Mouse (Mus musculus) limb, embryonic 14.5 days (tissue): ENCODE data around the gene Clptm1. TPM values are rescaled to one million over a fixed set of nuclear protein-coding genes. Genes with fewer than 3 reads are reported as not detected.
A peak's percentile ranks its signal among the peaks of the same experiment; 100 is the strongest.

ENCODE experiments used
- ATAC-seq: fragments of 200-750 bp; cut with Nextera tagmentation; 2 replicates; pipeline ENCODE4 v1.8.0; 2017; ENCODE audit warnings: low read depth, moderate number of reproducible peaks, moderate TSS enrichment; ENCODE audit not compliant: low FRiP score
- DNase-seq: peaks from one replicate; pipeline ENCODE4 v3.0.0-alpha.2; 2015; ENCODE audit warnings: low spot score
- H3K27ac ChIP-seq: fragments of 300-500 bp; sonication (generic); replicated peaks from 2 replicates; pipeline ENCODE4 v1.5.1; 2014; ENCODE audit warnings: low read depth, mild to moderate bottlenecking, low read length, moderate library complexity, mixed read lengths
- H3K27me3 ChIP-seq: fragments of 300-500 bp; sonication (generic); 2 replicates; pipeline ENCODE4 v1.6.1; 2014; ENCODE audit warnings: low read length, mixed read lengths; ENCODE audit not compliant: control insufficient read depth, insufficient read depth
- H3K36me3 ChIP-seq: fragments of 300-500 bp; sonication (generic); 2 replicates; pipeline ENCODE4 v1.6.1; 2014; ENCODE audit warnings: mild to moderate bottlenecking, low read length, moderate library complexity, mixed read lengths; ENCODE audit not compliant: control insufficient read depth, insufficient read depth
- H3K4me1 ChIP-seq: fragments of 300-500 bp; sonication (generic); 2 replicates; pipeline ENCODE4 v1.6.1; 2014; ENCODE audit warnings: antibody characterized with exemption, low read length, mixed read lengths; ENCODE audit not compliant: control insufficient read depth, insufficient read depth
- H3K4me2 ChIP-seq: fragments of 300-500 bp; sonication (generic); replicated peaks from 2 replicates; pipeline ENCODE4 v1.6.1; 2014; ENCODE audit warnings: low read depth, mild to moderate bottlenecking, low read length, moderate library complexity; ENCODE audit not compliant: severe bottlenecking
- H3K4me3 ChIP-seq: fragments of 300-500 bp; sonication (generic); replicated peaks from 2 replicates; pipeline ENCODE4 v1.5.1; 2014; ENCODE audit warnings: low read length
- H3K9ac ChIP-seq: fragments of 300-500 bp; sonication (generic); 2 replicates; pipeline ENCODE4 v1.6.1; 2014; ENCODE audit warnings: mild to moderate bottlenecking, low read depth, low read length, moderate library complexity; ENCODE audit not compliant: severe bottlenecking
- H3K9me3 ChIP-seq: fragments of 300-500 bp; sonication (generic); 2 replicates; pipeline ENCODE4 v1.6.1; 2016; ENCODE audit warnings: low read length; ENCODE audit not compliant: control insufficient read depth
- POLR2A ChIP-seq: fragments of 200-500 bp; IDR thresholded peaks from 2 replicates; pipeline ENCODE4 v1.8.0; 2012; ENCODE audit warnings: inconsistent platforms, mild to moderate bottlenecking, moderate library complexity, borderline replicate concordance; ENCODE audit not compliant: insufficient read depth, insufficient read length; ENCODE audit errors: extremely low read depth
- WGBS: fragments of 180-500 bp; shearing (Covaris S2); extraction: QIAGEN DNeasy Blood & Tissue Kit; methylation state at CpG from one replicate; pipeline ENCODE4 v1.1.7; 2014; 5-methylcytosine and 5-hydroxymethylcytosine counted together
- polyA plus RNA-seq, 2 experiments: library from polyadenylated mRNA; depleted of rRNA in 1 of 2; stranded (reverse) in 1 of 2; unstranded in 1 of 2; fragments of >200 nt; fragmentation: Nextera tagmentation in 1 of 2; extraction: Ambion mirVana in 1 of 2; gene quantifications; 2 replicates each; pipeline versions ENCODE4 v1.2.1 to v1.2.3; 2012 to 2014

Gene Clptm1
- polyA plus RNA-seq, 2 experiments, result 68.8 to 90.2 TPM

- 87% methylated on average over 10 of the region's 10 CpGs for WGBS
- Histone ChIP-seq H3K4me2 (no peak overlapping the region), H3K9ac (no peak overlapping the region), H3K36me3 (peaks cover 98% of the 10 kb centered on the region), H3K27ac (no peak overlapping the region), H3K4me1 (no peaks in the 10 kb centered on the region), H3K4me3 (no peak overlapping the region), H3K9me3 (no peaks in the 10 kb centered on the region), H3K27me3 (no peaks in the 10 kb centered on the region)
- TF ChIP-seq POLR2A, result no peak
- no peak for ATAC-seq
- no peak for DNase-seq
Observed at GRCm38 (mm10) chr7:19593061-19593730, 71.6 kb downstream of the Clptm1 start.

DNA sequence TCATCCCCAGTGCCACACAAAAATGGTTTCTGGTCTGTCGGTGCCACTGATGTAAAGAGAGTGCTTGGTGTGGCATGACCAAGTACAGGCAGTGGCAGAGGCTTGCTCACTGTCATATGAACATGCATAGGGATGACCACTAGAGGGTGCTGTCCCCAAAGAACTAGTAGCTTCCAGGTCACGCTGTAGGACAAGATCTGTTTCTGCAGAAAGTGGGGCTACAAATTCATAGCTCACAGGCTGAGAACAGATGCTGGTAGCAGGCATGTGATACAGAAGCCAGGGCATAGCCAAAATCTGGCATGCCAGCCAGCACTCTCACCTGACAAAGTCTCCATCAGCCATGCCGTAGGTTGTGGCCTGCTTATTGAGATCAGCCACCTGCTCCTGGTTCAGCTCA is 74.9 kb downstream of the Clptm1 start:
- no peaks in the 10 kb centered on the region for H3K4me1 ChIP-seq
- H3K36me3 ChIP-seq, result peaks cover 97% of the 10 kb centered on the region
- H3K27ac ChIP-seq, result no peak overlapping the region
- H3K27me3 ChIP-seq, result no peaks in the 10 kb centered on the region
- H3K4me3 ChIP-seq, result no peak overlapping the region
- no peaks in the 10 kb centered on the region for H3K9me3 ChIP-seq
- no peak overlapping the region for H3K9ac ChIP-seq
- H3K4me2 ChIP-seq, result no peak overlapping the region
- 56% methylated on average over 3 of the region's 3 CpGs for WGBS
- DNase-seq (peak; percentile 89), ATAC-seq (no peak)
- TF ChIP-seq POLR2A, result no peak

DNA sequence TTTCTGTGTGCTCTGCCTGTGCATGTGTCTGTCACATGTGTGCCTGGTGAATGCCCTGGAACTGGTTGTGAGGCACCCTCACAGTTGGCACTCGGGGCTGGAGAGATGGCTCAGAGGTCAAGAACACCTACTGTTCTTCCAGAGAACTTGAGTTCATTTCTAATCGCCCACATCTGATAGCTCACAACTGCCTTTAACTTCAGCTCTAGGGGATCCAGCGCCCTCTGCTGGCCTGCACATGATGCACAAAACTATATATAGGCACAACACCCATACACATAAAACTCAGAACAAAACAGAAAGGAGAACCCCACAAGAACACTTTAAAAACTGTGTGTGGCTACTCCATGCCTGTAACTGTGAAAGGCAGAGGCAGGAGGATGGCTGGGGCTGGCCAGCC is 75.6 kb downstream of the Clptm1 start:
- Histone ChIP-seq H3K27ac (no peak overlapping the region), H3K9me3 (no peaks in the 10 kb centered on the region), H3K4me3 (no peak overlapping the region), H3K4me2 (no peak overlapping the region), H3K36me3 (peaks cover 97% of the 10 kb centered on the region), H3K27me3 (no peaks in the 10 kb centered on the region), H3K4me1 (no peaks in the 10 kb centered on the region), H3K9ac (no peak overlapping the region)
- ATAC-seq (no peak), DNase-seq (no peak)
- no peak for TF ChIP-seq POLR2A
- WGBS, result 51% methylated on average over 3 of the region's 3 CpGs

DNA sequence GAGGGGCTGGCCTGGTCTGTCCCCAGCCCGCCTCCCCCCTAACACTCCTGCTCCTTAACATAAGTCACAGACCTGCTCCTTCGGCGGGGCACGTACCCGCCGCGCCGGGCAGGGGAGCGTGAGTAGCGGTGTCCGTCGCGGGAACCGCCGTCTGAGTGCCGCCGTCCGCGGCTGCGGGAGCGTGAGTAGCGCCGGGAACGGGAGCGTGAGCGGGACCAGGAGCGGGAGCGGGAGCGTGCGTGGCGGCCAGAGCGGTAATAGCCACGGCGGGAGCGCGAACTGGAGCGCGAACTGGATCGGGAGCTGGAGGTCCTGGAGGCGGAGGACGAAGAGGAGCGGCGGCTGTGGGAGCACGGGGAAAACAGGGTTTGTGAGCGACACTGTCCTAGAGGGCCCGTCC is 78.6 kb downstream of the Clptm1 start:
- H3K9me3 ChIP-seq, result no peaks in the 10 kb centered on the region
- DNase-seq, result no peak
- H3K36me3 ChIP-seq, result peaks cover 90% of the 10 kb centered on the region
- H3K4me1 ChIP-seq, result no peaks in the 10 kb centered on the region
- H3K27ac ChIP-seq, result no peak overlapping the region
- no peak overlapping the region for H3K9ac ChIP-seq
- ATAC-seq, result no peak
- H3K4me3 ChIP-seq, result no peak overlapping the region
- TF ChIP-seq POLR2A, result no peak
- H3K27me3 ChIP-seq, result no peaks in the 10 kb centered on the region
- WGBS, result 78% methylated on average over 41 of the region's 46 CpGs
- no peak overlapping the region for H3K4me2 ChIP-seq

Other genes with a start within 250 kb of the Clptm1 start
- gene Mark4, start 206.2 kb downstream of the Clptm1 start, polyA plus RNA-seq (2012; rRNA removed), result 34.8 and 39.8 TPM in 2 replicates
- 11.5 and 13.3 TPM in 2 replicates for gene Mark4, start 206.2 kb downstream of the Clptm1 start, polyA plus RNA-seq (2014; fragmentation: Nextera tagmentation; extraction: Ambion mirVana)
- gene Exoc3l2, start 201.7 kb downstream of the Clptm1 start, polyA plus RNA-seq (2012; rRNA removed), result 3.5 and 4.9 TPM in 2 replicates
- 1.6 and 1.9 TPM in 2 replicates for gene Exoc3l2, start 201.7 kb downstream of the Clptm1 start, polyA plus RNA-seq (2014; fragmentation: Nextera tagmentation; extraction: Ambion mirVana)
- gene Bloc1s3, start 156.7 kb downstream of the Clptm1 start, polyA plus RNA-seq (2012; rRNA removed), result 6.2 and 8.8 TPM in 2 replicates
- gene Bloc1s3, start 156.7 kb downstream of the Clptm1 start, polyA plus RNA-seq (2014; fragmentation: Nextera tagmentation; extraction: Ambion mirVana), result 1.2 and 1.3 TPM in 2 replicates
- gene Trappc6a, start 156.6 kb downstream of the Clptm1 start, polyA plus RNA-seq (2012; rRNA removed), result 58.0 and 71.6 TPM in 2 replicates
- gene Trappc6a, start 156.6 kb downstream of the Clptm1 start, polyA plus RNA-seq (2014; fragmentation: Nextera tagmentation; extraction: Ambion mirVana), result 70.2 and 79.8 TPM in 2 replicates
- 0.29 and 0.36 TPM in 2 replicates for gene Nkpd1, start 147.2 kb downstream of the Clptm1 start, polyA plus RNA-seq (2012; rRNA removed)
- gene Nkpd1, start 147.2 kb downstream of the Clptm1 start, polyA plus RNA-seq (2014; fragmentation: Nextera tagmentation; extraction: Ambion mirVana), result 0.17 and 0.22 TPM in 2 replicates
- 84.9 and 118 TPM in 2 replicates for gene Ppp1r37, start 102.0 kb downstream of the Clptm1 start, polyA plus RNA-seq (2012; rRNA removed)
- gene Ppp1r37, start 102.0 kb downstream of the Clptm1 start, polyA plus RNA-seq (2014; fragmentation: Nextera tagmentation; extraction: Ambion mirVana), result 5.6 and 6.4 TPM in 2 replicates
- gene Zfp296, start 87.7 kb downstream of the Clptm1 start, polyA plus RNA-seq (2012; rRNA removed), result 2.2 and 2.7 TPM in 2 replicates
- 0.68 and 1.8 TPM in 2 replicates for gene Zfp296, start 87.7 kb downstream of the Clptm1 start, polyA plus RNA-seq (2014; fragmentation: Nextera tagmentation; extraction: Ambion mirVana)
- 70.6 and 75.8 TPM in 2 replicates for gene Gemin7, start 87.4 kb downstream of the Clptm1 start, polyA plus RNA-seq (2012; rRNA removed)
- 171 TPM in 2 replicates for gene Gemin7, start 87.4 kb downstream of the Clptm1 start, polyA plus RNA-seq (2014; fragmentation: Nextera tagmentation; extraction: Ambion mirVana)
- gene Clasrp, start 60.5 kb downstream of the Clptm1 start, polyA plus RNA-seq (2012; rRNA removed), result 174 and 235 TPM in 2 replicates
- 46.5 and 57.5 TPM in 2 replicates for gene Clasrp, start 60.5 kb downstream of the Clptm1 start, polyA plus RNA-seq (2014; fragmentation: Nextera tagmentation; extraction: Ambion mirVana)
- 13.4 and 15.7 TPM in 2 replicates for gene Relb, start 35.6 kb downstream of the Clptm1 start, polyA plus RNA-seq (2012; rRNA removed)
- 9.8 and 10.5 TPM in 2 replicates for gene Relb, start 35.6 kb downstream of the Clptm1 start, polyA plus RNA-seq (2014; fragmentation: Nextera tagmentation; extraction: Ambion mirVana)
- 1.2 and 1.4 TPM in 2 replicates for gene Apoc2, start 12.9 kb upstream of the Clptm1 start, polyA plus RNA-seq (2012; rRNA removed)
- 1.5 TPM in 1 of 2 replicates, not detected in the other for gene Apoc2, start 12.9 kb upstream of the Clptm1 start, polyA plus RNA-seq (2014; fragmentation: Nextera tagmentation; extraction: Ambion mirVana)
- gene Gm44805, start 16.4 kb upstream of the Clptm1 start, polyA plus RNA-seq (2012; rRNA removed), result not detected in 2 replicates
- gene Gm44805, start 16.4 kb upstream of the Clptm1 start, polyA plus RNA-seq (2014; fragmentation: Nextera tagmentation; extraction: Ambion mirVana), result not detected in 2 replicates
- 0.14 TPM in 1 of 2 replicates, not detected in the other for gene Apoc4, start 16.4 kb upstream of the Clptm1 start, polyA plus RNA-seq (2012; rRNA removed)
- not detected in 2 replicates for gene Apoc4, start 16.4 kb upstream of the Clptm1 start, polyA plus RNA-seq (2014; fragmentation: Nextera tagmentation; extraction: Ambion mirVana)
- 9.1 and 16.4 TPM in 2 replicates for gene Apoc1, start 27.6 kb upstream of the Clptm1 start, polyA plus RNA-seq (2012; rRNA removed)
- gene Apoc1, start 27.6 kb upstream of the Clptm1 start, polyA plus RNA-seq (2014; fragmentation: Nextera tagmentation; extraction: Ambion mirVana), result 30.7 and 36.5 TPM in 2 replicates
- 365 and 376 TPM in 2 replicates for gene Apoe, start 34.2 kb upstream of the Clptm1 start, polyA plus RNA-seq (2012; rRNA removed)
- gene Apoe, start 34.2 kb upstream of the Clptm1 start, polyA plus RNA-seq (2014; fragmentation: Nextera tagmentation; extraction: Ambion mirVana), result 413 and 469 TPM in 2 replicates
- gene Tomm40, start 50.4 kb upstream of the Clptm1 start, polyA plus RNA-seq (2012; rRNA removed), result 101 and 123 TPM in 2 replicates
- 124 and 129 TPM in 2 replicates for gene Tomm40, start 50.4 kb upstream of the Clptm1 start, polyA plus RNA-seq (2014; fragmentation: Nextera tagmentation; extraction: Ambion mirVana)
- gene Nectin2, start 85.5 kb upstream of the Clptm1 start, polyA plus RNA-seq (2012; rRNA removed), result 58.9 and 72.1 TPM in 2 replicates
- gene Nectin2, start 85.5 kb upstream of the Clptm1 start, polyA plus RNA-seq (2014; fragmentation: Nextera tagmentation; extraction: Ambion mirVana), result 71.3 and 80.8 TPM in 2 replicates
- gene Bcam, start 106.0 kb upstream of the Clptm1 start, polyA plus RNA-seq (2012; rRNA removed), result 94.3 and 108 TPM in 2 replicates
- 114 and 116 TPM in 2 replicates for gene Bcam, start 106.0 kb upstream of the Clptm1 start, polyA plus RNA-seq (2014; fragmentation: Nextera tagmentation; extraction: Ambion mirVana)
- 5.2 and 5.9 TPM in 2 replicates for gene Cblc, start 131.8 kb upstream of the Clptm1 start, polyA plus RNA-seq (2012; rRNA removed)
- gene Cblc, start 131.8 kb upstream of the Clptm1 start, polyA plus RNA-seq (2014; fragmentation: Nextera tagmentation; extraction: Ambion mirVana), result 7.5 and 8.6 TPM in 2 replicates
- gene Bcl3, start 157.7 kb upstream of the Clptm1 start, polyA plus RNA-seq (2012; rRNA removed), result 5.5 and 7.6 TPM in 2 replicates
- 3.1 and 4.7 TPM in 2 replicates for gene Bcl3, start 157.7 kb upstream of the Clptm1 start, polyA plus RNA-seq (2014; fragmentation: Nextera tagmentation; extraction: Ambion mirVana)
- 0.12 and 0.13 TPM in 2 replicates for gene Gm19345, start 187.0 kb upstream of the Clptm1 start, polyA plus RNA-seq (2012; rRNA removed)
- not detected in 2 replicates for gene Gm19345, start 187.0 kb upstream of the Clptm1 start, polyA plus RNA-seq (2014; fragmentation: Nextera tagmentation; extraction: Ambion mirVana)
- gene Ceacam16, start 196.3 kb upstream of the Clptm1 start, polyA plus RNA-seq (2012; rRNA removed), result 0.11 and 0.18 TPM in 2 replicates
- gene Ceacam16, start 196.3 kb upstream of the Clptm1 start, polyA plus RNA-seq (2014; fragmentation: Nextera tagmentation; extraction: Ambion mirVana), result not detected in 2 replicates
- gene Ceacam19, start 222.9 kb upstream of the Clptm1 start, polyA plus RNA-seq (2012; rRNA removed), result 2.1 and 2.2 TPM in 2 replicates
- 3.4 and 4.9 TPM in 2 replicates for gene Ceacam19, start 222.9 kb upstream of the Clptm1 start, polyA plus RNA-seq (2014; fragmentation: Nextera tagmentation; extraction: Ambion mirVana)